Mouse (Mus musculus): ENCODE data around the gene Mon1a. TPM values are rescaled to one million over a fixed set of nuclear protein-coding genes. Genes with fewer than 3 reads are reported as not detected.

Mon1a gene
- polyA plus RNA-seq, 1 experiment from 2014 or later = 23.2 TPM

GRCm38 (mm10) chr9:107934146-107934545 is 46.2 kb downstream of the Mon1a start:
- Histone ChIP-seq H3K36me3 (ENCODE audit: control insufficient read depth, insufficient read depth, low read length) (no peaks in the 10 kb centered on the region), H3K9ac (ENCODE audit: low read length) (no peak overlapping the region), H3K27me3 (ENCODE audit: control insufficient read depth, insufficient read depth, low read length) (peaks cover 12% of the 10 kb centered on the region; the same call in 1 of the 2 replicates), H3K4me1 (ENCODE audit: control insufficient read depth, insufficient read depth, low read length) (peaks cover 11% of the 10 kb centered on the region; the same call in 1 of the 2 replicates), H3K9me3 (replicated peaks; ENCODE audit: control insufficient read depth, low read length) (no peaks in the 10 kb centered on the region), H3K27ac (ENCODE audit: low read length) (no peak overlapping the region), H3K4me3 (replicated peaks; ENCODE audit: low read length) (no peak overlapping the region), H3K4me2 (ENCODE audit: low read depth, low read length) (no peak overlapping the region)
- WGBS = 84% methylated on average over 11 of the region's 11 CpGs
- ATAC-seq (ENCODE audit: insufficient read depth, low FRiP score) = no peak

GRCm38 (mm10) chr9:107935374-107935773 is 47.4 kb downstream of the Mon1a start, which contains the start of gene Camkv:
Gene Camkv (plus strand): TSS chr9:107935674.
- Histone ChIP-seq H3K4me2 (ENCODE audit: low read depth, low read length) (peak within 1 kb of the TSS; percentile 94), H3K27ac (ENCODE audit: low read length) (no peak within 1 kb of the TSS), H3K36me3 (ENCODE audit: control insufficient read depth, insufficient read depth, low read length) (no peaks in the 10 kb centered on the region), H3K9ac (ENCODE audit: low read length) (peak within 1 kb of the TSS; percentile 61), H3K27me3 (ENCODE audit: control insufficient read depth, insufficient read depth, low read length) (peaks cover 12% of the 10 kb centered on the region; the same call in 1 of the 2 replicates), H3K4me1 (ENCODE audit: control insufficient read depth, insufficient read depth, low read length) (peaks cover 11% of the 10 kb centered on the region; the same call in 1 of the 2 replicates), H3K9me3 (replicated peaks; ENCODE audit: control insufficient read depth, low read length) (no peaks in the 10 kb centered on the region), H3K4me3 (replicated peaks; ENCODE audit: low read length) (peak within 1 kb of the TSS; percentile 50)
- 11% methylated on average over 3 of the region's 3 CpGs for WGBS
- ATAC-seq (ENCODE audit: insufficient read depth, low FRiP score) = no peak

- peak overlapping the region; percentile 50 for H3K4me3 ChIP-seq (replicated peaks; ENCODE audit: low read length)
- no peaks in the 10 kb centered on the region for H3K9me3 ChIP-seq (replicated peaks; ENCODE audit: control insufficient read depth, low read length)
- peak overlapping the region; percentile 94 for H3K4me2 ChIP-seq (ENCODE audit: low read depth, low read length)
- H3K4me1 ChIP-seq (ENCODE audit: control insufficient read depth, insufficient read depth, low read length) = peaks cover 11% of the 10 kb centered on the region; the same call in 1 of the 2 replicates
- H3K9ac ChIP-seq (ENCODE audit: low read length) = peak overlapping the region; percentile 61
- no peak overlapping the region for H3K27ac ChIP-seq (ENCODE audit: low read length)
- 1% methylated on average over 41 of the region's 41 CpGs for WGBS
- peaks cover 12% of the 10 kb centered on the region; the same call in 1 of the 2 replicates for H3K27me3 ChIP-seq (ENCODE audit: control insufficient read depth, insufficient read depth, low read length)
- H3K36me3 ChIP-seq (ENCODE audit: control insufficient read depth, insufficient read depth, low read length) = no peaks in the 10 kb centered on the region
- 0 out of 2 replicates have a peak, but pooled peaks have one; percentile 26 for ATAC-seq (ENCODE audit: insufficient read depth, low FRiP score)
These were observed 47.9 kb downstream of the Mon1a start for GRCm38 (mm10) chr9:107935790-107936214.

GRCm38 (mm10) chr9:107936215-107936822 is 48.4 kb downstream of the Mon1a start:
- WGBS = 5% methylated on average over 29 of the region's 29 CpGs
- Histone ChIP-seq H3K36me3 (ENCODE audit: control insufficient read depth, insufficient read depth, low read length) (no peaks in the 10 kb centered on the region), H3K27me3 (ENCODE audit: control insufficient read depth, insufficient read depth, low read length) (peaks cover 12% of the 10 kb centered on the region; the same call in 1 of the 2 replicates), H3K4me3 (replicated peaks; ENCODE audit: low read length) (peak overlapping the region; percentile 50), H3K4me2 (ENCODE audit: low read depth, low read length) (peak overlapping the region; percentile 94), H3K9ac (ENCODE audit: low read length) (peak overlapping the region; percentile 61), H3K27ac (ENCODE audit: low read length) (no peak overlapping the region), H3K9me3 (replicated peaks; ENCODE audit: control insufficient read depth, low read length) (no peaks in the 10 kb centered on the region), H3K4me1 (ENCODE audit: control insufficient read depth, insufficient read depth, low read length) (peaks cover 11% of the 10 kb centered on the region; the same call in 1 of the 2 replicates)
- ATAC-seq (ENCODE audit: insufficient read depth, low FRiP score) = 0 out of 2 replicates have a peak, but pooled peaks have one; percentile 34

GRCm38 (mm10) chr9:107936831-107937230 is 48.9 kb downstream of the Mon1a start:
- peak overlapping the region; percentile 94 for H3K4me2 ChIP-seq (ENCODE audit: low read depth, low read length)
- ATAC-seq (ENCODE audit: insufficient read depth, low FRiP score) = no peak

GRCm38 (mm10) chr9:107947241-107948194 is 59.6 kb downstream of the Mon1a start:
- no peak overlapping the region for H3K9ac ChIP-seq (ENCODE audit: low read length)
- WGBS = 87% methylated on average over 31 of the region's 31 CpGs

More at GRCm38 (mm10) chr9:107936831-107937230, 48.9 kb downstream of the Mon1a start:
- Histone ChIP-seq H3K4me1 (ENCODE audit: control insufficient read depth, insufficient read depth, low read length) (peaks cover 11% of the 10 kb centered on the region; the same call in 1 of the 2 replicates), H3K36me3 (ENCODE audit: control insufficient read depth, insufficient read depth, low read length) (no peaks in the 10 kb centered on the region), H3K27me3 (ENCODE audit: control insufficient read depth, insufficient read depth, low read length) (peaks cover 12% of the 10 kb centered on the region; the same call in 1 of the 2 replicates), H3K4me3 (replicated peaks; ENCODE audit: low read length) (no peak overlapping the region), H3K9ac (ENCODE audit: low read length) (no peak overlapping the region), H3K27ac (ENCODE audit: low read length) (no peak overlapping the region), H3K9me3 (replicated peaks; ENCODE audit: control insufficient read depth, low read length) (no peaks in the 10 kb centered on the region)
- WGBS = 24% methylated on average over 3 of the region's 3 CpGs

GRCm38 (mm10) chr9:107949184-107949921 is 61.4 kb downstream of the Mon1a start:
- Histone ChIP-seq H3K4me3 (replicated peaks; ENCODE audit: low read length) (no peak overlapping the region), H3K4me1 (ENCODE audit: control insufficient read depth, insufficient read depth, low read length) (peaks cover 8% of the 10 kb centered on the region; the same call in 1 of the 2 replicates), H3K9me3 (replicated peaks; ENCODE audit: control insufficient read depth, low read length) (no peaks in the 10 kb centered on the region), H3K27me3 (ENCODE audit: control insufficient read depth, insufficient read depth, low read length) (no peaks in the 10 kb centered on the region), H3K4me2 (ENCODE audit: low read depth, low read length) (no peak overlapping the region), H3K27ac (ENCODE audit: low read length) (no peak overlapping the region), H3K9ac (ENCODE audit: low read length) (no peak overlapping the region), H3K36me3 (ENCODE audit: control insufficient read depth, insufficient read depth, low read length) (no peaks in the 10 kb centered on the region)
- no peak for ATAC-seq (ENCODE audit: insufficient read depth, low FRiP score)
- 76% methylated on average over 13 of the region's 13 CpGs for WGBS

More at GRCm38 (mm10) chr9:107947241-107948194, 59.6 kb downstream of the Mon1a start:
- Histone ChIP-seq H3K27ac (ENCODE audit: low read length) (no peak overlapping the region), H3K4me1 (ENCODE audit: control insufficient read depth, insufficient read depth, low read length) (peaks cover 8% of the 10 kb centered on the region; the same call in 1 of the 2 replicates), H3K4me3 (replicated peaks; ENCODE audit: low read length) (no peak overlapping the region), H3K9me3 (replicated peaks; ENCODE audit: control insufficient read depth, low read length) (no peaks in the 10 kb centered on the region), H3K27me3 (ENCODE audit: control insufficient read depth, insufficient read depth, low read length) (no peaks in the 10 kb centered on the region), H3K36me3 (ENCODE audit: control insufficient read depth, insufficient read depth, low read length) (no peaks in the 10 kb centered on the region), H3K4me2 (ENCODE audit: low read depth, low read length) (no peak overlapping the region)
- no peak for ATAC-seq (ENCODE audit: insufficient read depth, low FRiP score)

- Histone ChIP-seq H3K9me3 (replicated peaks; ENCODE audit: control insufficient read depth, low read length) (no peaks in the 10 kb centered on the region), H3K36me3 (ENCODE audit: control insufficient read depth, insufficient read depth, low read length) (no peaks in the 10 kb centered on the region), H3K27me3 (ENCODE audit: control insufficient read depth, insufficient read depth, low read length) (no peaks in the 10 kb centered on the region), H3K4me1 (ENCODE audit: control insufficient read depth, insufficient read depth, low read length) (peaks cover 8% of the 10 kb centered on the region; the same call in 1 of the 2 replicates), H3K4me2 (ENCODE audit: low read depth, low read length) (peak within 1 kb of the TSS; percentile 91), H3K4me3 (replicated peaks; ENCODE audit: low read length) (peak within 1 kb of the TSS; percentile 63), H3K9ac (ENCODE audit: low read length) (peak within 1 kb of the TSS; percentile 73), H3K27ac (ENCODE audit: low read length) (peak within 1 kb of the TSS; percentile 58)
- 87% methylated on average over 10 of the region's 10 CpGs for WGBS
- ATAC-seq (ENCODE audit: insufficient read depth, low FRiP score) = no peak
These were observed 61.9 kb downstream of the Mon1a start, which contains the start of gene Traip for GRCm38 (mm10) chr9:107949922-107950235. Gene Traip (plus strand): TSS chr9:107950136.
